Mouse (Mus musculus): ENCODE data around the gene Tmem258.

Gene Tmem258

GRCm38 (mm10) chr19:10183299-10183983 is 20.4 kb upstream of the Tmem258 start:
- in situ Hi-C loops (cut with MboI, MseI): loop anchor here (25.0 kb wide), 1 partner anchor 1779 kb away; the partner anchor contains the start of gene Osbp

GRCm38 (mm10) chr19:10184096-10184495 is 19.7 kb upstream of the Tmem258 start:
- in situ Hi-C loops (cut with MboI, MseI): loop anchor here (25.0 kb wide), 1 partner anchor 1778 kb away; the partner anchor contains the start of gene Osbp

GRCm38 (mm10) chr19:10185876-10186275 is 17.9 kb upstream of the Tmem258 start:
- in situ Hi-C loops (cut with MboI, MseI): loop anchor here (25.0 kb wide), 1 partner anchor 1776 kb away; the partner anchor contains the start of gene Osbp

GRCm38 (mm10) chr19:10186569-10186968 is 17.2 kb upstream of the Tmem258 start:
- in situ Hi-C loops (cut with MboI, MseI): loop anchor here (25.0 kb wide), 1 partner anchor 1776 kb away; the partner anchor contains the start of gene Osbp

GRCm38 (mm10) chr19:10188281-10188811 is 15.5 kb upstream of the Tmem258 start:
- in situ Hi-C loops (cut with MboI, MseI): loop anchor here (25.0 kb wide), 1 partner anchor 1774 kb away; the partner anchor contains the start of gene Osbp

GRCm38 (mm10) chr19:10189022-10189421 is 14.8 kb upstream of the Tmem258 start:
- in situ Hi-C loops (cut with MboI, MseI): loop anchor here (25.0 kb wide), 1 partner anchor 1773 kb away; the partner anchor contains the start of gene Osbp

- in situ Hi-C loops (cut with MboI, MseI): loop anchor here (10.0 to 25.0 kb wide), 2 partner anchors 275 to 1772 kb away; partner anchors contain the start of gene Osbp
Observed at GRCm38 (mm10) chr19:10189940-10190339, 13.9 kb upstream of the Tmem258 start.

GRCm38 (mm10) chr19:10190796-10191195 is 13.0 kb upstream of the Tmem258 start:
- in situ Hi-C loops (cut with MboI, MseI): loop anchor here (10.0 to 25.0 kb wide), 2 partner anchors 276 to 1772 kb away; partner anchors contain the start of gene Osbp

GRCm38 (mm10) chr19:10191326-10191725 is 12.5 kb upstream of the Tmem258 start:
- in situ Hi-C loops (cut with MboI, MseI): loop anchor here (10.0 to 25.0 kb wide), 2 partner anchors 277 to 1771 kb away; partner anchors contain the start of gene Osbp

- in situ Hi-C loops (cut with MboI, MseI): loop anchor here (10.0 to 25.0 kb wide), 2 partner anchors 280 to 1768 kb away; partner anchors contain the start of gene Osbp
Observed at GRCm38 (mm10) chr19:10194337-10194736, 9.5 kb upstream of the Tmem258 start.

- in situ Hi-C loops (cut with MboI, MseI): loop anchor here (10.0 to 25.0 kb wide), 2 partner anchors 280 to 1767 kb away; partner anchors contain the start of gene Osbp
Observed at GRCm38 (mm10) chr19:10195252-10195651, 8.6 kb upstream of the Tmem258 start.

- in situ Hi-C loops (cut with MboI, MseI): loop anchor here (10.0 to 25.0 kb wide), 2 partner anchors 282 to 1765 kb away; partner anchors contain the start of gene Osbp
Observed at GRCm38 (mm10) chr19:10197130-10197529, 6.7 kb upstream of the Tmem258 start.

- in situ Hi-C loops (cut with MboI, MseI): loop anchor here (10.0 to 25.0 kb wide), 2 partner anchors 283 to 1764 kb away; partner anchors contain the start of gene Osbp
Observed at GRCm38 (mm10) chr19:10198286-10198685, 5.5 kb upstream of the Tmem258 start.

GRCm38 (mm10) chr19:10198723-10199122 is 5.1 kb upstream of the Tmem258 start:
- in situ Hi-C loops (cut with MboI, MseI): loop anchor here (10.0 to 25.0 kb wide), 2 partner anchors 284 to 1764 kb away; partner anchors contain the start of gene Osbp

- in situ Hi-C loops (cut with MboI, MseI): no loop called here
Observed at GRCm38 (mm10) chr19:10203146-10203847, 517 bp upstream of the Tmem258 start.

- in situ Hi-C loops (cut with MboI, MseI): loop anchor here (5.0 kb wide), 1 partner anchor 102 kb away; the partner anchor contains the start of gene Fads2
Observed at GRCm38 (mm10) chr19:10204616-10205001, 795 bp downstream of the Tmem258 start.

- in situ Hi-C loops (cut with MboI, MseI): loop anchor here (5.0 kb wide), 1 partner anchor 103 kb away; the partner anchor contains the start of gene Fads2
Observed at GRCm38 (mm10) chr19:10205051-10205450, 1.2 kb downstream of the Tmem258 start.

GRCm38 (mm10) chr19:10208851-10209250 is 5.0 kb downstream of the Tmem258 start:
- in situ Hi-C loops (cut with MboI, MseI): loop anchor here (5.0 kb wide), 1 partner anchor 107 kb away; the partner anchor contains the start of gene Fads2

- in situ Hi-C loops (cut with MboI, MseI): no loop called here
Observed at GRCm38 (mm10) chr19:10210885-10211284, 7.1 kb downstream of the Tmem258 start.

- in situ Hi-C loops (cut with MboI, MseI): no loop called here
Observed at GRCm38 (mm10) chr19:10213796-10214471, 10.1 kb downstream of the Tmem258 start.

GRCm38 (mm10) chr19:10216101-10216500 is 12.3 kb downstream of the Tmem258 start:
- in situ Hi-C loops (cut with MboI, MseI): no loop called here

Measured in regulatory T cell (primary cell).